Mouse (Mus musculus): Measurements from ENCODE around the gene Panx2.

The Panx2 gene

GRCm38 (mm10) chr15:89059161-89059931 lies at the start of gene Panx2:
Panx2 (plus strand) TSS chr15:89059734.
- no peak for DNase-seq (ENCODE audit: low read depth, low spot score)

GRCm38 (mm10) chr15:89016722-89017121 lies 42.8 kb upstream of the Panx2 start:
- no peak for DNase-seq (ENCODE audit: low read depth, low spot score)

- no peak for DNase-seq (ENCODE audit: low read depth, low spot score)
These were observed 39.4 kb upstream of the Panx2 start for GRCm38 (mm10) chr15:89020085-89020484.

GRCm38 (mm10) chr15:89020492-89020891 lies 39.0 kb upstream of the Panx2 start:
- DNase-seq (ENCODE audit: low read depth, low spot score): no peak

- DNase-seq (ENCODE audit: low read depth, low spot score): no peak
These were observed 15.2 kb upstream of the Panx2 start for GRCm38 (mm10) chr15:89044381-89044780.

- no peak for DNase-seq (ENCODE audit: low read depth, low spot score)
These were observed 13.2 kb upstream of the Panx2 start for GRCm38 (mm10) chr15:89046356-89046755.

GRCm38 (mm10) chr15:89054666-89055065 lies 4.9 kb upstream of the Panx2 start:
- no peak for DNase-seq (ENCODE audit: low read depth, low spot score)

GRCm38 (mm10) chr15:89058736-89059135 lies 798 bp upstream of the Panx2 start:
- no peak for DNase-seq (ENCODE audit: low read depth, low spot score)

- DNase-seq (ENCODE audit: low read depth, low spot score): no peak
These were observed 623 bp downstream of the Panx2 start for GRCm38 (mm10) chr15:89060032-89060681.

GRCm38 (mm10) chr15:89060811-89061460 lies 1.4 kb downstream of the Panx2 start:
- no peak for DNase-seq (ENCODE audit: low read depth, low spot score)

GRCm38 (mm10) chr15:89061761-89062517 lies 2.4 kb downstream of the Panx2 start:
- DNase-seq (ENCODE audit: low read depth, low spot score): no peak

GRCm38 (mm10) chr15:89062518-89062910 lies 3.0 kb downstream of the Panx2 start:
- DNase-seq (ENCODE audit: low read depth, low spot score): no peak

GRCm38 (mm10) chr15:89063001-89063400 lies 3.5 kb downstream of the Panx2 start:
- DNase-seq (ENCODE audit: low read depth, low spot score): no peak

GRCm38 (mm10) chr15:89063536-89063935 lies 4.0 kb downstream of the Panx2 start:
- no peak for DNase-seq (ENCODE audit: low read depth, low spot score)

GRCm38 (mm10) chr15:89064891-89065290 lies 5.4 kb downstream of the Panx2 start:
- DNase-seq (ENCODE audit: low read depth, low spot score): no peak

- no peak for DNase-seq (ENCODE audit: low read depth, low spot score)
These were observed 8.1 kb downstream of the Panx2 start for GRCm38 (mm10) chr15:89067609-89068008.

- no peak for DNase-seq (ENCODE audit: low read depth, low spot score)
These were observed 8.7 kb downstream of the Panx2 start for GRCm38 (mm10) chr15:89068226-89068625.

GRCm38 (mm10) chr15:89069336-89069840 lies 9.9 kb downstream of the Panx2 start:
- DNase-seq (ENCODE audit: low read depth, low spot score): no peak

- no peak for DNase-seq (ENCODE audit: low read depth, low spot score)
These were observed 11.1 kb downstream of the Panx2 start for GRCm38 (mm10) chr15:89070606-89071005.

GRCm38 (mm10) chr15:89073993-89074603 lies 14.6 kb downstream of the Panx2 start:
- no peak for DNase-seq (ENCODE audit: low read depth, low spot score)

Measured in 3T3-L1 (cell line).